Mouse (Mus musculus): ENCODE data around the gene Rgmb. TPM values are rescaled to one million over a fixed set of nuclear protein-coding genes. Genes with fewer than 3 reads are reported as not detected.
A peak's percentile ranks its signal among the peaks of the same experiment; 100 is the strongest.

Gene Rgmb
- total RNA-seq, 2 experiments from 2014 or later = 74.0 to 79.9 TPM

DNA sequence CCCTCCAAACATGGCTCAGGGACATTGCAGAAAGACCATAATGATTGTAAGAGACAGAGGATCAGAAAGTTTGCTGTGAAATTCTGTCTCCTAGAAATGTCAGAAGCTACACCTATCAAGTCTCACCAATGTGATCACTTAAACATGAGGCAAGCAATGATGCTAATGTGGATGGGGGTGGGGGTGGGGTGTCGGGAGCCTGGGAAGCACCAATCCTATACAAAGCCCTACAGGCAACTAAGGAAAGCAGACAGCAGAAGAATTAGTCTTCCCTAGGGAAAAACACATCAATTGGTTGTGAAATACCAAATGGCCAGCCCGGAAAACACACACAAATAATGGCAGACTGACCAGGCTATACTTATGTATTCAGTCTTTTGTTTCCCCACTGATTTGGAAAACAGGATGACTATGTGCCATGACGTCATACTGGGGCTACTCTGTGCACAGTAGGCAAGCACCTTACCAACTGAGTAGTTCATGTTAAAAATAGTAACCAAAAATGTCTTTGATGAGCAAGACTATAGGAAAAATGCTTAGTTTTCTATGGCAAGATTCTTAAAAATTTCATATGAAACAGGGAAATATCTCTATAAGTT is 31.5 kb downstream of the Rgmb start:
- DNase-seq (ENCODE audit: low spot score in 2 of 2) = no peak
- H3K27ac ChIP-seq = no peak overlapping the region
- no peak overlapping the region for H3K4me3 ChIP-seq
- TF ChIP-seq CTCF (conservative IDR thresholded peaks at IDR 0.05) = no peak

DNA sequence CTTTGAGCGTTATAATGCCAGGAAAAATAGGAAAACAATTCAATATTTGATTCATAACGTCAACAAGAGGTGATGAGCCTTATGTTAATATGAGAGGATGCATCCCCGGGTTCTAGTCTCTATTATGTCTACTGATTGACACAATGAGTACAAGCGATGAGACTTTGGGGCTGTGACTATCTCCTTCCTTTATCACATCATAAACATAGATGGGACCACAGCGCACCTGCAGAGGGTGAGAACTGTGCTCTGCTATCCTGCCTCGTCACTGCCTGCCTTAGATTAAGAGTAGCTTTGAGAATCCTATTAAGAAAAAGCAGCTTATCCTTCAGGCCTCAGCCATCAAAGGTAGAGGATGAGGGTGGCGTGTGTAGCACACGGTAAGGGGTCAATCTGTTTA is 40.1 kb downstream of the Rgmb start:
- no peak for DNase-seq (ENCODE audit: low spot score in 2 of 2)
- TF ChIP-seq CTCF (conservative IDR thresholded peaks at IDR 0.05) = no peak
- Histone ChIP-seq H3K4me3 (no peak overlapping the region), H3K27ac (no peak overlapping the region)

GRCm38 (mm10) chr17:15787036-15787435 is 43.8 kb downstream of the Rgmb start:
- Histone ChIP-seq H3K27ac (no peak overlapping the region), H3K4me3 (no peak overlapping the region)
- peak; percentile 91 for TF ChIP-seq CTCF (conservative IDR thresholded peaks at IDR 0.05)
- peak in 1 of 2 experiments; percentile 66 for DNase-seq (ENCODE audit: low spot score in 2 of 2)

GRCm38 (mm10) chr17:15777979-15778378 is 52.9 kb downstream of the Rgmb start:
- no peak overlapping the region for H3K4me3 ChIP-seq
- peak; percentile 31 to 49 for DNase-seq (ENCODE audit: low spot score in 2 of 2)
- peak; percentile 73 for TF ChIP-seq CTCF (conservative IDR thresholded peaks at IDR 0.05)

GRCm38 (mm10) chr17:15776349-15776748 is 54.5 kb downstream of the Rgmb start:
- Histone ChIP-seq H3K4me3 (no peak overlapping the region), H3K27ac (no peak overlapping the region)
- no peak for TF ChIP-seq CTCF (conservative IDR thresholded peaks at IDR 0.05)
- no peak for DNase-seq (ENCODE audit: low spot score in 2 of 2)

More at GRCm38 (mm10) chr17:15777979-15778378, 52.9 kb downstream of the Rgmb start:
- H3K27ac ChIP-seq = no peak overlapping the region

GRCm38 (mm10) chr17:15774565-15775215 is 56.1 kb downstream of the Rgmb start:
- no peak overlapping the region for H3K4me3 ChIP-seq
- TF ChIP-seq CTCF (conservative IDR thresholded peaks at IDR 0.05) = no peak
- no peak for DNase-seq (ENCODE audit: low spot score in 2 of 2)
- H3K27ac ChIP-seq = no peak overlapping the region

DNA sequence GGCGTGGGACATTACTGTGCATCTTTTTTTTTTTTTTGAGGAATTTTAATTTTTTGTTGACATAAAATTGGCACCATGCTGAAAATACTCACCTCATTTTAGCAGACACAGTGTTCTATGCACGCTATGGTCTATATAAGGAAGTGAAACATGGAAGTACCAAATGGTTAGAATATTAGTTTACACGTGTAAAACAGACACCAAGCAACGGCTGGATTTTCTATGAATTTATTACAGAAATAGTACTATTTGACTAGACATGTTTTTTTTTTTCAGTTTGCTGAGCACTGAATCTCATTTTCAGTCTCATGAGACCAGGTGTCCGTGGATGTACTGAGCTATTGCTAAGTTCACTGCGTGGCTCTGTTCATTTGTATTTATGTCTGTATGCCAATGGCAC is 56.9 kb downstream of the Rgmb start:
- H3K27ac ChIP-seq = no peak overlapping the region
- H3K4me3 ChIP-seq = no peak overlapping the region
- no peak for TF ChIP-seq CTCF (conservative IDR thresholded peaks at IDR 0.05)
- no peak for DNase-seq (ENCODE audit: low spot score in 2 of 2)

DNA sequence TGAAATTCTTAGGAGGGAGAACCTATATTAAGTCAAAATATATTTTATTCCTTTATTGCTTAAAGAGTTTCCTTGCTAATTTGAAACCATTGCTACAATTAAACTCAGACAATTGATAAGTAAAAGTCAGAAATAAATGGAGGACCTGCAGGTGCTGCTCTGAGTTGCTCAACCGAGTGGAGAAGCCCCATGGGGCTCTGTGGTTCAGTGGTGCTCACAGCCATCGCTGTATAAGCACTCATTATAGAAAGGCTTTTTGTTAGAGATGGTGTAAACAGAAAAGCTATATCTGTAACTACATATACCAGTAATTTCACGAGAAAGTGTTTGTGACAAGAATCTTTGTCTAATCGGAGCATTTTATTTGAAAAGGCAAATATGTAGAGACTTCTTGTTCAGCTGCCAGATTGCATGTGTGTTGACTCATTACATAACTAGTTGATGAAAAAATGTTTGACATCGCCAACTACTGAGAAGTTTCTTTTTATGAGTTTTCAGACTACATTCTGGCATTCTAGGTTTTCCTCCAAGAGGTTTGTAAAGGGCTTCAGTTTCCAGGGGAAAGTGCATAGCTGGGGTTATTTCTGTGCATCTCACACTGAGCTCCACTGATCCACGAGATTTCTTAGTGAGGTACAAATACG is 61.6 kb downstream of the Rgmb start:
- no peak overlapping the region for H3K4me3 ChIP-seq
- H3K27ac ChIP-seq = no peak overlapping the region
- TF ChIP-seq CTCF (conservative IDR thresholded peaks at IDR 0.05) = no peak
- DNase-seq (ENCODE audit: low spot score in 2 of 2) = no peak

GRCm38 (mm10) chr17:15761191-15761590 is 69.6 kb downstream of the Rgmb start:
- no peak for DNase-seq (ENCODE audit: low spot score in 2 of 2)
- Histone ChIP-seq H3K4me3 (no peak overlapping the region), H3K27ac (no peak overlapping the region)
- TF ChIP-seq CTCF (conservative IDR thresholded peaks at IDR 0.05) = no peak

Other genes with a start within 250 kb of the Rgmb start
- gene Chd1, start 126.1 kb downstream of the Rgmb start, total RNA-seq (2021) = 10 to 100 TPM; 22.9 to 25.4 TPM

Data from layer of hippocampus, adult 2 months (tissue).